Mouse (Mus musculus) T-helper 17 cell (primary cell): ENCODE data around the gene Dmac2.
"Not testable (repeated sequence)": the region's sequence is repeated elsewhere in the genome, so short reads cannot be mapped to it uniquely, and the experiment has no call there.

Experiments used
- in situ Hi-C, 2 experiments: fragments of 300-600 bp; cut with MboI, MseI; formaldehyde crosslinking; loops; 1 replicate in 1 of 2; 2 replicates in 1 of 2; pipeline ENCODE4 v1.15.1; 2025; ENCODE audit warnings: high pct_unique_total_duplicates in 2 of 2

Dmac2 gene

GRCm38 (mm10) chr7:25618865-25619721 lies at the start of gene Dmac2:
Gene Dmac2 (plus strand): TSS chr7:25619414.
- in situ Hi-C loops, result no loop called here

DNA sequence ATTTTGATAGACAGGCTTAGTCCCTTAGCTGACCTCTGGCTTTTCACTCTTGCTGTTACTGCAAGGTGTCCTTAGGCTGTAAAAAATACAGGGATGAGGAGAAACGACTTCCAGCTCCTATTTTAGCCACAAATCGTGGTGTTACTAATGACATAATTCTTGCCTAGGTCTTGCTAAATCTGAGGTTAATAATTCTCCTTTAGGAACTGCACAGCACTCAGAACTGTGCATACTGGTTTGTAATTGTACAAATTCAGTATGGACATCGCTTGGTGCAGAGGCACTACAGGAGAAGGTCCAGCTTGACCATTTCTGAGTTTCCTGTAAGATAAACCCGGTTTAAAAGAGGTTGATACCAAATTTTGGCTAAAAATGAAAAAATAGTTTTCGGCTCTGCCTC lies 45.4 kb upstream of the Dmac2 start:
- in situ Hi-C loops, result not testable (repeated sequence)

- in situ Hi-C loops, result loop anchor here (5.0 kb wide), 1 partner anchor 738 kb away; no protein-coding TSS in a partner anchor
Observed at GRCm38 (mm10) chr7:25575105-25575504, 44.1 kb upstream of the Dmac2 start.

- in situ Hi-C loops, result loop anchor here (5.0 kb wide), 1 partner anchor 739 kb away; no protein-coding TSS in a partner anchor
Observed at GRCm38 (mm10) chr7:25575870-25576269, 43.3 kb upstream of the Dmac2 start.

DNA sequence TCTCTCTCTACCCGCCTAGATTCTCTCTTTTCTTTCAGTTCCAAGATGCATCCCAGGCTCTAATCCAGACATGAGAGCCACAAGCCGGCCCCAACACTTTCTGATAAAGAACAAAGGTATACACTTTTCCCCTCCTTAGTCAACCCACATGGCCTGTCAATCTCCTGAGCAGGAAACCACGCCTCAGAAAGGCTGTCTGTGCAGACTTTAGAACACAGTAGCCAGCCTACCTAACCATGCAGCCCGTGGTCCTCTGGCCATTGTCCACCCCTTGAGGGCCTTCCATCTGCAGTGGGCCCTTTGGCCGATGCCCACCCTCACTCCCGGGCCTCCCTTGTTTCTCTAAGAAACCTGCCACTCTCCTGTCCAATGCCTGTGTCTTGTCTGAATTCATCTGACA lies 42.9 kb upstream of the Dmac2 start:
- in situ Hi-C loops, result loop anchor here (5.0 kb wide), 1 partner anchor 739 kb away; no protein-coding TSS in a partner anchor

GRCm38 (mm10) chr7:25576793-25577437 lies 42.3 kb upstream of the Dmac2 start:
- in situ Hi-C loops, result loop anchor here (5.0 kb wide), 1 partner anchor 740 kb away; no protein-coding TSS in a partner anchor

GRCm38 (mm10) chr7:25579441-25579840 lies 39.8 kb upstream of the Dmac2 start:
- in situ Hi-C loops, result loop anchor here (5.0 kb wide), 1 partner anchor 742 kb away; no protein-coding TSS in a partner anchor

GRCm38 (mm10) chr7:25582301-25582810 lies 36.9 kb upstream of the Dmac2 start:
- in situ Hi-C loops, result no loop called here

DNA sequence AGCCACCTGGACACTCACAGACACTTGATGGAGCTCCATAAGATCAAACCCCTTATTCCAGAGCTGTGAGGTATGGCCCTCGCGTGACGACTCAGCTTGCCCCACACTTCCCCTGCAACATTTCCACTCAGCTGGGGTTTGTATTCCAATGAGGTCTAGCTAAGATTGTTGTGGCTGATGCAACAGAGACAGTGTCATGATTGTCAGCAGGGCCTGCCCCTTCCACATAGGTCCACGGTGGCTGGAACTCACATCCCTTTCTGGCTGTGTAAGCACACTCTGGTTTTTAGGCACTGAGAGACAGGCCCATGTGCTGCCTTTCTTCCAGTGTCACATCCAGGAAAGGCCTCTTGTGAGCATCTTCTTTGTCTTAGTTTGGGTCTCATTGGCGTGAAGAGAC lies 34.6 kb upstream of the Dmac2 start:
- in situ Hi-C loops, result no loop called here

DNA sequence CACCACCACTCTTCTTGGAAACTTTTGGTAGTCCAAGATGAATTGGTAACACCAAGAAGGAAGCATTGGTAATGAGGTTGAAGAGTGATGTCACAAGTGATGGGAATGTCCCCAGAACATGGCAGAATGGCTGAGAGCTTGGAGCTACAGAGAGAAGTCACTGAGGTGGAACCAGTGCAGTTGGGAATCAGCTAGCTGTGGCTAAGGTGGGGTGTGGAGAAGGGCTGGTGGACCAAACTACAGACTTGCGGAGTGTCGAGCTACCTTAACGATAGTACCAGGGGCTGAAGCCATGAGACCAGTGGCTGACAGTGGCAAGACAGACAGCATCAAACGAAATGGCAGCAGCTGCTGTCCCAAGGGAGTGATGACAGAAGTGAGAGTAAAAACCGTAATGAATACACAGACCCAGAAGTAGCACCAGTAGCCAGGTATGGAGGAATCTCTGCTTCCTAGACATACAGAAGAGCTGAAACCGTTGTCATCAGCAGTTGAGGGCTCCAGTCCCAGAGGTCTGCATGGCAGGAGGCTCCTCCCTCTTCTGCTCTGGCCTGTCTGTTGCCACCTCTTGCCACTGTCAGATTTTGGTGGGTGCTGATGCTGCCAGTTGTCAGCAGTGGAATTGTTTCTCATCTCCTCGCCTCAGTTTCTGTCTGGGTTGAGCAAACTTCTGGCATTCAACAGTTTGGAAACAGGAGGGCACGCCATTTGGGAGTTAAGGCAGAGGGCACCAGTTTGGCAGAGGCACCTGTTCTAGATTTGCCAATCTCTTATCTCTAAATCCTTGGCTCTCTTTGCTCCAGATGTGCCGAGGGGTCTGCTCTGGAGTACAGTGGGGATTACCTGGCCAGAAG lies 33.6 kb upstream of the Dmac2 start:
- in situ Hi-C loops, result no loop called here

- in situ Hi-C loops, result loop anchor here (10.0 kb wide), 2 partner anchors 56 to 106 kb away; partner anchors contain the start of gene Ceacam2 (in 1 of the 2)
Observed at GRCm38 (mm10) chr7:25591226-25591625, 28.0 kb upstream of the Dmac2 start.

- in situ Hi-C loops, result loop anchor here (10.0 kb wide), 2 partner anchors 59 to 109 kb away; partner anchors contain the start of gene Ceacam2 (in 1 of the 2)
Observed at GRCm38 (mm10) chr7:25593859-25594258, 25.4 kb upstream of the Dmac2 start.

- in situ Hi-C loops, result loop anchor here (5.0 to 10.0 kb wide), 4 partner anchors 65 to 177 kb away; partner anchors contain the start of genes Ceacam1 (in 1 of the 2) and Ceacam2 (in 1 of the 2)
Observed at GRCm38 (mm10) chr7:25599663-25600062, 19.6 kb upstream of the Dmac2 start.

DNA sequence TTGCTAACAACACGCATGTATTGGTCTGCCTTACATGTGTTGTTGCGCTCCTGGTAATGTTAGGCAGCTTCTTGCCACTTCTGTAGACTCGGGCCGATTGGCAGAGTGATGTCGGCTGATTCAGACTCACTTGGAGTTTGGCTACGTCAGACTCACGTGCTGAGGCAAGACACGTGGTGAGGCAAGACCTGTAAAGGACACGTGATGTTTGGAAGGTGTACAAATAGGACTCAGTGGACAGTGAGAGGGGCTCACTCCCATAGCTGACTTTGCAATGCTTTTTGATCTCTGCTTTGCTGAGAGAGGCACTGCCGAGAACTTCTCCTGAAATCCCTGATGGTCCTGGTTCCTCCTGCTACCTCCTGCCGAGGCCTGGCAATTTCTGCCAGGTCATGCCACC lies 18.5 kb upstream of the Dmac2 start:
- in situ Hi-C loops, result loop anchor here in 1 of 2 experiments (5.0 kb wide), 1 partner anchor 178 kb away; no protein-coding TSS in a partner anchor

GRCm38 (mm10) chr7:25601346-25601745 lies 17.9 kb upstream of the Dmac2 start:
- in situ Hi-C loops, result loop anchor here in 1 of 2 experiments (5.0 kb wide), 1 partner anchor 179 kb away; no protein-coding TSS in a partner anchor

DNA sequence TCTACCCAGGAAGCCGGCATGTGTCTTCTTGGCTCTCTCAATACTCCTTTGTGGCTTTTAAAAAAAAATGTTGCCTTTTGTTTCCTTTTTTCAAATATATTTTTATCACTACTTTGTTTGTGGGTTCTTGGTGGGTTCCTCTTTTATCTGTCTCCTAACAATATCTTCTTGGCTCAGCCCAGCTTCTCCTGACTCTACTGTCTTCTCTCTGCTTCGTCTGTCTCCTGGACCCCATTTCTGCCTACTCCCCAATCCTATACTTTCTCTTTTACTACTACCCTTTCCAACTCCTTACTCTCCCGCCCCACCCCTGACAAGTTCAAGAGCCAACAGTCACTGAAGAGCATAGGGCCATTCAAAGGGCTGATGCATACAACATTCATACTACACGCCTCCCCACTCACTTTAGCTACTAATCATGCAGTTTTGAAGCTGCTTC lies 12.6 kb upstream of the Dmac2 start:
- in situ Hi-C loops, result no loop called here

DNA sequence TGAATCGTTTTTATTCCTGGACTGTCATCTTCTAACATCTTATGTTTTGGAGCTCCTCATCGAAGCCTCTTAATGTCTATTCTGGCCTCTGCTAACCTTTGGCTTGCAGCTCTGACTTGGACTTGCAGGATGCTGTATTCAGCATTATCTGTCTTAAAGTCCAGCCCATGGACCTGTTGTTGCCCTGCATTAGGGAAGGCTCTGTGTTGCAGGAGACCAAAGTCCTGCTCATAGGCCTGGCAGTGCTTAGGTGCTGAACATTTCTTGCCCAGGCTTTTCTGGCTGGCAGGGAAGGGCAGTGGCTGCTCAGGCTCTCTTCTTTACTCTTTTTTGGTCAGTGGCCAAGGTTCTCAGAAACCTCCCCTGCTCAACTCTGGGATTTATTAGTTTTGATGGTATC lies 12.0 kb upstream of the Dmac2 start:
- in situ Hi-C loops, result no loop called here

- in situ Hi-C loops, result no loop called here
Observed at GRCm38 (mm10) chr7:25610056-25610455, 9.2 kb upstream of the Dmac2 start.

DNA sequence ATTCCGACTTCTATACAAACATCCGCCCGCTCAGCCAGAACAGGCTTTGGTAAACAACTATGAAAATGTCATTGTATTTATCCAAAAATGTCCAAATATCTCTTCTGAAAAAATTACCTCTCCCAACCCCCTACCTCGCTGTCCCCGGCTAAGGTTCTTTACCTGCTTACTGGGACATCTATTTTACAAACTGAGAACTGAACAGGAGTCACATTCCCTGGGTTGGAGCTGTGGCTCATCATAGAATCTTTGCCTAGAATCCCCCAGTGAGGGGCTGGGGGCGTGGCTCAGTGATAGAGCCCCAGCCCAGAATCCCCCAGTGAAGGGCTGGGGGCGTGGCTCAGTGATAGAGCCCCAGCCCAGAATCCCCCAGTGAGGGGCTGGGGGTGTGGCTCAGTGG lies 7.7 kb upstream of the Dmac2 start:
- in situ Hi-C loops, result no loop called here

- in situ Hi-C loops, result no loop called here
Observed at GRCm38 (mm10) chr7:25614086-25614485, 5.1 kb upstream of the Dmac2 start.
